Mouse (Mus musculus) MEL (cell line): ENCODE measurements at regions not wholly inside any gene's neighbourhood (a gene's known extent, or its start where the extent isn't known, plus 50 kb on each side); places are given as distances from the start of the nearest gene placed in this dataset.

ENCODE experiments used
- DNase-seq: peaks from one replicate; pipeline ENCODE4 v3.0.0; 2011; ENCODE audit warnings: low read depth, low spot score
- H3K27ac ChIP-seq: 2 replicates; pipeline ENCODE4 v1.5.1; 2012; ENCODE audit warnings: low read depth, mild to moderate bottlenecking, control low read depth, low read length, moderate library complexity; ENCODE audit not compliant: control insufficient read depth
- H3K27me3 ChIP-seq, 2 experiments: fragments of 150-350 bp in 1 of 2; sonication (generic) in 1 of 2; 2 replicates each; pipeline ENCODE4 v1.6.1; 2012; ENCODE audit warnings: low read length in 2 of 2, mild to moderate bottlenecking in 2 of 2, improper control_type of control experiment in 1 of 2, moderate library complexity in 1 of 2; ENCODE audit not compliant: insufficient read depth in 2 of 2, control insufficient read depth in 1 of 2
- H3K36me3 ChIP-seq, 2 experiments: 2 replicates each; pipeline ENCODE4 v1.6.1; 2012 to 2014; ENCODE audit warnings: low read length in 2 of 2, improper control_type of control experiment in 1 of 2, inconsistent platforms in 1 of 2, mild to moderate bottlenecking in 1 of 2; ENCODE audit not compliant: insufficient read depth in 2 of 2, control insufficient read depth in 1 of 2
- H3K4me1 ChIP-seq, 2 experiments: fragments of 150-350 bp in 1 of 2; sonication (generic) in 1 of 2; 2 replicates each; pipeline ENCODE4 v1.6.1; 2012; ENCODE audit warnings: low read length in 2 of 2, improper control_type of control experiment in 1 of 2, mild to moderate bottlenecking in 1 of 2; ENCODE audit not compliant: insufficient read depth in 2 of 2, control insufficient read depth in 1 of 2
- H3K4me3 ChIP-seq, 2 experiments: fragments of 150-350 bp in 1 of 2; sonication (generic) in 1 of 2; 2 replicates each; pipeline ENCODE4 v1.5.1; 2012; ENCODE audit warnings: low read depth in 2 of 2, low read length in 2 of 2, mild to moderate bottlenecking in 2 of 2, moderate library complexity in 2 of 2, control low read depth in 1 of 2, improper control_type of control experiment in 1 of 2; ENCODE audit not compliant: control insufficient read depth in 1 of 2, insufficient read depth in 1 of 2
- H3K79me2 ChIP-seq: 2 replicates; pipeline ENCODE4 v1.6.1; 2012; ENCODE audit warnings: mild to moderate bottlenecking, low read length, moderate library complexity; ENCODE audit not compliant: control insufficient read depth, poor library complexity, insufficient read depth
- H3K9ac ChIP-seq: 2 replicates; pipeline ENCODE4 v1.6.1; 2012; ENCODE audit warnings: low read depth, mild to moderate bottlenecking, control low read depth, low read length, moderate library complexity; ENCODE audit not compliant: control insufficient read depth, poor library complexity, severe bottlenecking
- H3K9me3 ChIP-seq: fragments of 150-350 bp; sonication (generic); replicated peaks from 2 replicates; pipeline ENCODE4 v1.6.1; 2012; ENCODE audit warnings: mild to moderate bottlenecking, low read length, improper control_type of control experiment, moderate library complexity; ENCODE audit not compliant: insufficient read depth
- MAX ChIP-seq: IDR thresholded peaks from 2 replicates; pipeline ENCODE4 v1.6.1; 2011; ENCODE audit warnings: low read length, improper control_type of control experiment
- MEF2A ChIP-seq: IDR thresholded peaks from 2 replicates; pipeline ENCODE4 v1.6.1; 2014; ENCODE audit warnings: low read depth, mild to moderate bottlenecking, inconsistent platforms, low read length, improper control_type of control experiment; ENCODE audit not compliant: poor library complexity, insufficient replicate concordance, severe bottlenecking; ENCODE audit errors: extremely low read depth
- MXI1 ChIP-seq: IDR thresholded peaks from 2 replicates; pipeline ENCODE4 v1.6.1; 2011; ENCODE audit warnings: mild to moderate bottlenecking, low read depth, low read length, improper control_type of control experiment
- POLR2A ChIP-seq, 2 experiments: IDR thresholded peaks; 2 replicates each; pipeline ENCODE4 v1.6.1; 2011 to 2012; ENCODE audit warnings: low read length in 2 of 2, mild to moderate bottlenecking in 2 of 2, control low read depth in 1 of 2, improper control_type of control experiment in 1 of 2, low read depth in 1 of 2, moderate library complexity in 1 of 2; ENCODE audit not compliant: control insufficient read depth in 1 of 2, insufficient read depth in 1 of 2, poor library complexity in 1 of 2
- TAL1 ChIP-seq: IDR thresholded peaks from 2 replicates; pipeline ENCODE4 v1.6.1; 2012; ENCODE audit warnings: mild to moderate bottlenecking, inconsistent platforms, low read length, moderate library complexity, mixed read lengths
- TCF12 ChIP-seq: IDR thresholded peaks from 2 replicates; pipeline ENCODE4 v1.6.1; 2014; ENCODE audit warnings: low read depth, mild to moderate bottlenecking, inconsistent platforms, low read length, improper control_type of control experiment, moderate library complexity

DNA sequence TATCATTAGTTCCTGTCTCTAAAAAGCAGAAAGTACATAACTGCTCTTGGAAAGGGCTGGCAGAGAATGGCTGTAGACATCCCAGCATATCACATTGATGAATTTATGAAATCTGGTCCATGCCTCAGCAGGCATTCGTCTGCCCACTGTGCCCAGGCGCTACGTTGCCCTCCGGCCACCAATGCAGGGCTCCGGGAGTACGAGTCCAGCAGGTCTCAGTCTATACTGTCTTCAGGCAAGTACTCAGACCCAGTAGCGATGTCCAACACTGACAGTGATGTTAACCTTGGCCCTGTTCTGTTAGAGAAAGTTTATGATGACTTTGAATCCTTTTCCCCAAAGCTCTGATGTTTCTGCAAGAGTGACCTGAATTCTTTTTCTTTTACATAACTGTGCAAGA, 50.5 kb upstream of the Cdkn2b start:
- no peak for DNase-seq
- Histone ChIP-seq H3K36me3 (peaks cover 0 to 29% of the 10 kb centered on the region in 2 experiments; a peak in 2 of 4 replicates), H3K27me3 (no peaks in the 10 kb centered on the region), H3K9me3 (no peaks in the 10 kb centered on the region), H3K4me1 (peaks cover 14 to 21% of the 10 kb centered on the region in 2 experiments), H3K27ac (no peak overlapping the region), H3K9ac (no peak overlapping the region), H3K79me2 (no peaks in the 10 kb centered on the region), H3K4me3 (no peak overlapping the region)
- TF ChIP-seq TCF12 (no peak), POLR2A (IDR thresholded peaks at IDR 0.05; ENCODE audit: control insufficient read depth in 1 of 2, insufficient read depth in 1 of 2, low read depth in 1 of 2, low read length in 2 of 2, poor library complexity in 1 of 2) (no peak), TAL1 (no peak), MEF2A (no peak), MXI1 (no peak), MAX (no peak)
